Mouse (Mus musculus): Measurements from ENCODE around the gene Prss1. TPM values are rescaled to one million over a fixed set of nuclear protein-coding genes. Genes with fewer than 3 reads are reported as not detected.

Gene Prss1
- polyA plus RNA-seq (2012; fragmentation: generic; extraction: Trizol) = not detected

GRCm38 (mm10) chr6:41458632-41459031, at the start of gene Prss1:
Prss1 (plus strand) TSS chr6:41458932.

DNA sequence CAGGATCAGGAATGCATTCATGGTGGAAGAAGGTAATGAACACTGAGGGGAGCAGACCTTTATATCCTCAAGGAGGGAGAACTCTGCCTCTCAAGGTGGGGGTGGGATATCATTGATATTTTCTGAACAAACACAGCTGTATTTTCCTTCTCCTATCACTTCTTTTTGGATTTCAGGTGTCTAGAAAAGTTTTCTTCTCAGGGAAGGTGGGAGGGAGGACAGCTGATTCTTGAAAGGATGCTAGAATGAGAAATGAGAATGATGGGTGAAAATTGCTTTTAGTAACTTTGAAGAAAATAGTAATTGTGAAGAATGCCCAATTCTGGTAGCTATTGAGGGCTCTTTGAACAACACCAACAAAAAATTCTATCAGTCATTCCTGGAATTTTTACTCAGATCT, 12.7 kb upstream of the Prss1 start, which contains the start of gene Gm10334:
Gm10334 (minus strand) TSS at position 101 of the 400 bp plus-strand sequence.

Other genes starting within 250 kb of the Prss1 start
- gene Try4, start 156.7 kb upstream of the Prss1 start, polyA plus RNA-seq (2012; fragmentation: generic; extraction: Trizol) = not detected
- not detected for gene Try5, start 142.1 kb upstream of the Prss1 start, polyA plus RNA-seq (2012; fragmentation: generic; extraction: Trizol)
- not detected for gene Try10, start 104.8 kb upstream of the Prss1 start, polyA plus RNA-seq (2012; fragmentation: generic; extraction: Trizol)
- not detected for gene Prss3, start 81.3 kb upstream of the Prss1 start, polyA plus RNA-seq (2012; fragmentation: generic; extraction: Trizol)
- not detected for gene Gm5771, start 66.6 kb upstream of the Prss1 start, polyA plus RNA-seq (2012; fragmentation: generic; extraction: Trizol)
- not detected for gene Gm10334, start 12.8 kb upstream of the Prss1 start, polyA plus RNA-seq (2012; fragmentation: generic; extraction: Trizol)
- gene Prss2, start 62.9 kb downstream of the Prss1 start, polyA plus RNA-seq (2012; fragmentation: generic; extraction: Trizol) = under 1 TPM in 1 of 2 experiments, not detected in 1; 0.75 TPM
- gene Ephb6, start 146.6 kb downstream of the Prss1 start, polyA plus RNA-seq (2012; fragmentation: generic; extraction: Trizol) = 100 to 1,000 TPM in 1 of 2 experiments, 10 to 100 TPM in 1; 19.8 to 104 TPM
- under 1 TPM; 0.01 to 0.53 TPM for gene Trpv6, start 177.5 kb downstream of the Prss1 start, polyA plus RNA-seq (2012; fragmentation: generic; extraction: Trizol)
- not detected for gene Trpv5, start 221.8 kb downstream of the Prss1 start, polyA plus RNA-seq (2012; fragmentation: generic; extraction: Trizol)
- gene Llcfc1, start 225.5 kb downstream of the Prss1 start, polyA plus RNA-seq (2012; fragmentation: generic; extraction: Trizol) = not detected
- gene Kel, start 245.4 kb downstream of the Prss1 start, polyA plus RNA-seq (2012; fragmentation: generic; extraction: Trizol) = not detected